Mouse (Mus musculus): ENCODE data around the gene Tmem108. TPM values are rescaled to one million over a fixed set of nuclear protein-coding genes. Genes with fewer than 3 reads are reported as not detected.

Gene Tmem108
- total RNA-seq, 2 experiments from 2014 or later: 40.7 to 46.1 TPM

DNA sequence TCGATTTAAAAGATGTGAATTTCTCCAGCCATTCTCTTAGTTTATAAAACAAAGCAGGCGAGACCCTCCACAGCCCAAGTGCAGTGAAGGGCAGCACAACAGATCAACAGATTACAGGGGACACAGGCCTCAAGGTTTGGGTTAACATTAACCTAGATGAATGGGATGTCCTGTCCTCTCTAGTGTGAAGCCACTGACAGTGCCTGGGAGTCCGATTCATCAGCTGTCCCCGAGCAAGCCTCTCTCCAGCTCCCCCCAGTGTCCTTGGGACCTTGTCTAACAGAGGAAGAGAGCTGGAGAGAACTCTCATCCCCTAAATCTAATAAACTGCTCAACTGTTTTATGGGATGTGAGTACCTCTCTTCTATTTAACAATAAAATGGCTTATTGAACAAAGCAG lies 48.4 kb downstream of the Tmem108 start:
- H3K4me3 ChIP-seq: no peak overlapping the region
- DNase-seq (ENCODE audit: low spot score in 2 of 2): no peak
- H3K27ac ChIP-seq: no peak overlapping the region
- TF ChIP-seq CTCF (conservative IDR thresholded peaks at IDR 0.05): no peak; the same call in 1 of the 2 replicates

DNA sequence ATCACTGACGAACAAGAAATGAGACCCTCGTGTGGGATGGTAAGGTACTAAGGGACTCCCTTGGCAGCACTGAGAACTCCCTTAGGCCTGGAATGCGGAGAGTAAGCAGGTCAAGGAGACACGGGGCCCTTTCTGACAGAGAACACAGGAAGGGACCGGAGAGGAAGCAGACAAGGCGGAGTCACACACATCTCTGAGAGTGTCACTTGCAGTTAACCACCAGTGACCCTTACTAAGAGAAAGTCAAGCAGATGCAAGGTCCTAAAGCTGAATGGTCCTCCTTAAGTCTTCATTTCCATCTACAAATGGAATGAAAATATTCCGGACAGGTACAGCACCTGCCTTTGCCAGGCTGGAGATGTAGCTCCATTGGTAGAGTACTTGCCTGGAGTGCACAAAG lies 48.9 kb downstream of the Tmem108 start:
- no peak for TF ChIP-seq CTCF (conservative IDR thresholded peaks at IDR 0.05)
- no peak for DNase-seq (ENCODE audit: low spot score in 2 of 2)
- H3K27ac ChIP-seq: no peak overlapping the region
- H3K4me3 ChIP-seq: no peak overlapping the region

GRCm38 (mm10) chr9:103709694-103710093 lies 51.9 kb downstream of the Tmem108 start:
- H3K4me3 ChIP-seq: no peak overlapping the region
- TF ChIP-seq CTCF (conservative IDR thresholded peaks at IDR 0.05): no peak
- DNase-seq (ENCODE audit: low spot score in 2 of 2): no peak
- H3K27ac ChIP-seq: no peak overlapping the region

DNA sequence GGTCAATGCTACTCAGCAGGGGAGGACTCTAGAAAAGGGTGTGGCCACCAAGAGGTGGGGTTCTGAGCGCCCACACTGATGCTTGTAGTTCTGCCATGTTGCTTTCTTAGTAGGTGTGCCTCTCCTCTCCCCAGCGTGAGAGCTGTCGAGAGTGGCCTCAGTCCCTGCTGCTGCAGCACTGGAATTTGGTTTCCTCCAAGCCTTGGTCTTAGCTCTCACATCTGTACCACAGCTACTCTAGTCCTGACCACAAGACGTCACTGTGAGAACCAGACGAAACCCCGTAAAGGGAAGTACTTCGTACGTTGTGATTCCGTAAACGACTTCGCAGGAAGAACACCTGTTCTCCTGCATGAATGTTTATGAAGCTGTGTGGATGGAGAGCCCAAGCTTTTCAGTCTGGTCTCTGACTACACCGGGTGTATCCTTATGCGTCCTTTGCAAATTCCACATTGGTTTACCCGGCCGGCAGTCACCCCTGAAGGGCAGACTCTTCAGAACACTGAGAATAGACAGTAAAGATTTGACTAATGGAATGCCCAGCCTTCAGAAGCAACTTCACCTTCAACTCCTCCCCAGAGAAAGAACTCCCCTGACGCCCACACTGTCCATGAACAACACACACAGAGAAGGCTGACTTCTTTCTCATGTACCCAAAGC lies 53.0 kb downstream of the Tmem108 start:
- TF ChIP-seq CTCF (conservative IDR thresholded peaks at IDR 0.05): no peak
- Histone ChIP-seq H3K27ac (no peak overlapping the region), H3K4me3 (no peak overlapping the region)
- DNase-seq (ENCODE audit: low spot score in 2 of 2): no peak

GRCm38 (mm10) chr9:103707857-103708256 lies 53.8 kb downstream of the Tmem108 start:
- no peak for DNase-seq (ENCODE audit: low spot score in 2 of 2)
- Histone ChIP-seq H3K4me3 (no peak overlapping the region), H3K27ac (no peak overlapping the region)
- TF ChIP-seq CTCF (conservative IDR thresholded peaks at IDR 0.05): no peak

- Histone ChIP-seq H3K27ac (no peak overlapping the region), H3K4me3 (no peak overlapping the region)
- DNase-seq (ENCODE audit: low spot score in 2 of 2): no peak
- no peak for TF ChIP-seq CTCF (conservative IDR thresholded peaks at IDR 0.05)
Measured at GRCm38 (mm10) chr9:103707000-103707790, 54.4 kb downstream of the Tmem108 start.

- H3K4me3 ChIP-seq: no peak overlapping the region
- no peak overlapping the region for H3K27ac ChIP-seq
- TF ChIP-seq CTCF (conservative IDR thresholded peaks at IDR 0.05): peak; percentile 54
- DNase-seq (ENCODE audit: low spot score in 2 of 2): no peak
Measured at GRCm38 (mm10) chr9:103705717-103706116, 55.9 kb downstream of the Tmem108 start.

DNA sequence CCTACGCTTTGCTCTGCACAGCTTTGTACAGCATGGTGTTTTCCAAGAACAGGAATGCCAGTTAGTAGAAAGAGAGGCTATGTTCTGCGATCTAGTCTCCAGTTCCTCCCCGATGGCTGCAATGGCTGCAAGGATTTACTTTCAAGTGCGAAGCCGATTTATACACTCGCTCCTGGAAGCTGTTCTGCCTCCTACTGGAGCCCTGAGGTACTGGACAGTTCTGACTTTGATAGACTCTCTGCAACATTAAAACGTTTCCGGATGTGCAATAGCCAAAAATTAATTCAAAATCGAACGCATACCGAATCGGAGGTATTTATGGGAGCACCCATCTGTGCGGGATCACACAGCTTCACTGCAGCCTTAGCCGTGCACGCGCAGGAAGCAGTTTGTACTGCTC lies 58.6 kb downstream of the Tmem108 start:
- no peak overlapping the region; the same call in 1 of the 2 replicates for H3K27ac ChIP-seq
- DNase-seq (ENCODE audit: low spot score in 2 of 2): no peak
- no peak overlapping the region for H3K4me3 ChIP-seq
- TF ChIP-seq CTCF (conservative IDR thresholded peaks at IDR 0.05): peak; percentile 59

- no peak for DNase-seq (ENCODE audit: low spot score in 2 of 2)
- no peak overlapping the region for H3K27ac ChIP-seq
- peak; percentile 51 for TF ChIP-seq CTCF (conservative IDR thresholded peaks at IDR 0.05)
- H3K4me3 ChIP-seq: no peak overlapping the region
Measured at GRCm38 (mm10) chr9:103702452-103702851, 59.2 kb downstream of the Tmem108 start.

DNA sequence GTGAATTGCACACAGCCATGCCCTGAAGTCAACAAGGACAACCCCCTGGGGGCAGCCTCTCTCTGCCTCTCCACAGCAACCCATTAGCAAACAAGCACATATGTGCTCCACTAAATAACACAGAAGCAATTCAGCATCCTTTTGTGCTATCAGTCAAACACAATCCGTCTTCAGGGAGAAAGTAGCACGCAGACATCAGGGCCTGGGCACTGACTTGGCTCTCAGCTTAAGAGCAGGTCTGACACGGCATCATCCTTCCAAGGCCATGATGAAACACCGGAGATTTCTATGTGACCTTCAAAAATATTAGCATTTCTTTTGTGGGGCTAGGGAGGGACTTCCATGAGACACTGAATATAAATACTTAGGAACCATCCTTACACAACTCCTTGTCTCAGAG lies 60.2 kb downstream of the Tmem108 start:
- TF ChIP-seq CTCF (conservative IDR thresholded peaks at IDR 0.05): no peak
- no peak overlapping the region for H3K27ac ChIP-seq
- H3K4me3 ChIP-seq: no peak overlapping the region
- no peak for DNase-seq (ENCODE audit: low spot score in 2 of 2)

GRCm38 (mm10) chr9:103700240-103700639 lies 61.4 kb downstream of the Tmem108 start:
- Histone ChIP-seq H3K27ac (no peak overlapping the region), H3K4me3 (no peak overlapping the region)
- no peak for DNase-seq (ENCODE audit: low spot score in 2 of 2)
- TF ChIP-seq CTCF (conservative IDR thresholded peaks at IDR 0.05): no peak

GRCm38 (mm10) chr9:103696967-103697366 lies 64.7 kb downstream of the Tmem108 start:
- no peak for TF ChIP-seq CTCF (conservative IDR thresholded peaks at IDR 0.05)
- peak; percentile 47 to 63 for DNase-seq (ENCODE audit: low spot score in 2 of 2)

DNA sequence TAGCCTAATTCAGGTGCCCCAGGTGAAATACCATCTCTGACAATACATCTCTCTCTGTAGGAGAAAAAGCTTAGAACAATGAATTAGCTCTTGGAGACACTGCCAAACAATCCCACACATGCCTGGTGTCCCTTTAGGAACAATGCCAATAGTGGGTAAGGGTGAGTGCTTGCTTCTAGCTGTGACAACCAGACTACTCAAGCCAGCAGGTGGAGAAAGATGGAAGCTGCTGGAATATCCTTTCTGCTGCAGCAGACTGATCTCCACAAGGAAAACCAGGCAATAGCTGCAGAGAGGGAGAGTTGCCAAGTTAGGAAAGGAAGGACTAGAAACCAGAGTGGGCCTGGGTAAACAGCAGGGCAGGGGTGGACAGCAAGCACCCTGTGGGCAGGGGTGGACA lies 67.8 kb downstream of the Tmem108 start:
- no peak for TF ChIP-seq CTCF (conservative IDR thresholded peaks at IDR 0.05)

More at GRCm38 (mm10) chr9:103696967-103697366, 64.7 kb downstream of the Tmem108 start:
- Histone ChIP-seq H3K4me3 (no peak overlapping the region), H3K27ac (no peak overlapping the region)

DNA sequence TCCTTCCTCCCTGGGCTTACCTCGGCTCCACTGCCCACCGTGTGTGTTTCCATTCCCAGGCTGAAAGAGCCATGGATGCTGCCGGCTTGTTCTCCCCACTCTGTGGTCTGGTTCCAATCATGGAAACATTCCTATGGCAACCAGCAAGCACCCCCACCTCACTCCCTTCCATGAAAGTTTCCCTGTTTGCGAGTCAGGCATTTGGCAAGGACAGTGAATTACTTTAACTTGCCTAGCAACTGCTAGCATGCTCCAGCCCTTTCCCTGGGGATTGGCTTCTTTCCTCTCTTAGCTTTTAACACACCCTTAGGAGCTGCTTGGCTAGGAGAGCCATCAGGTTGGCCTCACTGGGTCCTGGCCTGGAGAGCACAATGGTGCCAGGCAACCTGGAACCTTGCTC lies 68.9 kb downstream of the Tmem108 start:
- peak; percentile 55 to 77 for DNase-seq (ENCODE audit: low spot score in 2 of 2)
- TF ChIP-seq CTCF (conservative IDR thresholded peaks at IDR 0.05): no peak
- Histone ChIP-seq H3K4me3 (peak overlapping the region; percentile 47), H3K27ac (peak overlapping the region; percentile 82)

More for the DNA sequence above, 67.8 kb downstream of the Tmem108 start:
- peak overlapping the region; percentile 82; the same call in 1 of the 2 replicates for H3K27ac ChIP-seq
- DNase-seq (ENCODE audit: low spot score in 2 of 2): no peak
- no peak overlapping the region for H3K4me3 ChIP-seq

All from layer of hippocampus, adult 2 months (tissue).